Mouse (Mus musculus) forebrain, embryonic 14.5 days (tissue): ENCODE data around the gene Dlat. TPM values are rescaled to one million over a fixed set of nuclear protein-coding genes. Genes with fewer than 3 reads are reported as not detected.
A peak's percentile ranks its signal among the peaks of the same experiment; 100 is the strongest.
"Not testable (repeated sequence)": the region's sequence is repeated elsewhere in the genome, so short reads cannot be mapped to it uniquely, and the experiment has no call there.

Source experiments
- ATAC-seq: fragments of 200-750 bp; cut with Nextera tagmentation; 2 replicates; pipeline ENCODE4 v1.8.0; 2017; ENCODE audit warnings: mild to moderate bottlenecking, moderate library complexity
- DNase-seq: peaks from one replicate; pipeline ENCODE4 v3.0.0-alpha.2; 2015; ENCODE audit warnings: low spot score
- H3K27ac ChIP-seq: fragments of 300-500 bp; sonication (generic); 2 replicates; pipeline ENCODE4 v1.5.1; 2014; ENCODE audit warnings: low read depth, mild to moderate bottlenecking, control low read depth, low read length, moderate library complexity
- H3K27me3 ChIP-seq: fragments of 300-500 bp; sonication (generic); replicated peaks from 2 replicates; pipeline ENCODE4 v1.6.1; 2014; ENCODE audit warnings: low read length, control low read depth, mixed read lengths; ENCODE audit not compliant: control insufficient read depth, insufficient read depth
- H3K36me3 ChIP-seq: fragments of 300-500 bp; sonication (generic); 2 replicates; pipeline ENCODE4 v1.6.1; 2014; ENCODE audit warnings: low read length, control low read depth; ENCODE audit not compliant: control insufficient read depth, insufficient read depth
- H3K4me1 ChIP-seq: fragments of 300-500 bp; sonication (generic); 2 replicates; pipeline ENCODE4 v1.6.1; 2014; ENCODE audit warnings: antibody characterized with exemption, low read length, control low read depth; ENCODE audit not compliant: control insufficient read depth, insufficient read depth
- H3K4me2 ChIP-seq: fragments of 300-500 bp; sonication (generic); 2 replicates; pipeline ENCODE4 v1.6.1; 2014; ENCODE audit warnings: mild to moderate bottlenecking, control low read depth, low read length
- H3K4me3 ChIP-seq: fragments of 300-500 bp; sonication (generic); 2 replicates; pipeline ENCODE4 v1.5.1; 2014; ENCODE audit warnings: low read depth, low read length, control low read depth
- H3K9ac ChIP-seq: fragments of 300-500 bp; sonication (generic); 2 replicates; pipeline ENCODE4 v1.6.1; 2014; ENCODE audit warnings: mild to moderate bottlenecking, low read length, control low read depth, moderate library complexity
- H3K9me3 ChIP-seq: fragments of 300-500 bp; sonication (generic); replicated peaks from 2 replicates; pipeline ENCODE4 v1.6.1; 2016; ENCODE audit warnings: low read length, control low read depth, mixed read lengths; ENCODE audit not compliant: control insufficient read depth
- WGBS: fragments of 180-500 bp; shearing (Covaris S2); extraction: QIAGEN DNeasy Blood & Tissue Kit; methylation state at CpG from one replicate; pipeline ENCODE4 v1.1.7; 2014; 5-methylcytosine and 5-hydroxymethylcytosine counted together
- polyA plus RNA-seq: library from polyadenylated mRNA; unstranded; fragments of >200 nt; fragmentation: Nextera tagmentation; extraction: Ambion mirVana; gene quantifications from 2 replicates; pipeline ENCODE4 v1.2.1, GENCODE M21; 2014

Gene Dlat
- polyA plus RNA-seq, 1 experiment from 2014 or later: 50.9 TPM

DNA sequence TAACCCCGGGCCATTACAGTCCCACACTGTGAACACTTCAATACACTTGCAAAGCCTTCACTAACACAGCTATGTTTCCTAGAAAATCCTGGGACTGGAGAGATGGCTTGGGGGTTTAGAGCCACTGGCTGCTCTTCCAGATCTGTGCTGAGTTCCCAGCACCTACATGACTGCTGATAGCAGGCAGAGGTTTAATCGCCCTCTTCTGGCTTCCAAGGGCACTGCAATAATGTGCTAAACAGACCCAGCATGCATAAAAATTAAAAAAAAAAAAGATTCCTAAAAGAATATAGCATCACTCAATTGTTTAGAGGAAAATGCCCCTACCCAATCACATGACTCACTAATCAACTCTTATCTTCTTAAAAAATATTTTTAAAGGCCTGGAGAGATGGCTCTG is 26.5 kb downstream of the Dlat start:
- Histone ChIP-seq H3K36me3 (peaks cover 41% of the 10 kb centered on the region), H3K4me1 (no peaks in the 10 kb centered on the region), H3K9ac (no peak overlapping the region), H3K9me3 (no peaks in the 10 kb centered on the region), H3K27me3 (no peaks in the 10 kb centered on the region), H3K4me3 (no peak overlapping the region), H3K27ac (no peak overlapping the region), H3K4me2 (no peak overlapping the region)
- WGBS: 63% methylated on average over 2 of the region's 2 CpGs
- no peak for ATAC-seq
- peak; percentile 4 for DNase-seq

DNA sequence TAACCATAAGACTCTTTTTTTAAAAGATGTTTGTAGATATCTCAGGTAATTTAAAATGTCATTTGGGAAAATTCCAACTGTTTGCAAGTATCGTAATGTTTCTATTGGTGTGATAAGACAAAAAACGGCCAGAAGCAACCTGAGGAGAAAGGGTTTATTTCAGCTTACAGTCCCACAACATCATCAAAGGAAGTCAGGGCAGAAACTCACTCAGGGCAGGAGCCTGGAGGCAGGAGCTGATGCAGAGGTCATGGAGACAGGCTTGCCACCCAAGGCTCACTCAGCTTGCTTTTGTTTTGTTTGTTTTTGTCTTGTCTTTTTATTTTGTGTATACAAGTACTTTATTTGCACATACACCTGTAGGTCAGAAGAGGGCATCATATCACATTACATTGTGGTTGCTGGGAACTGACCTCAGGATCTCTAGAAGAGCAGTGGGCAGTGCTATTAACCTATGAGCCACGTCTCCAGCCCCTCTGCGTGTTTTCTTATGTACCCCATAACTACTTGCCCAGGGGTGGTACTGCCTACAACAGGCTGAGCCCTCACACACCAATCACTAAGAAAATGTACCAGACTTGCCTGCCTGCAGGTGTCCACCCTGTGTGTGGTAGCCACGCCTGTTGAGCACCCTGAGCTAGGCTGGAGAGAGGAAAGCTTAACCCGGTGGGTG is 27.4 kb downstream of the Dlat start:
- Histone ChIP-seq H3K9me3 (no peaks in the 10 kb centered on the region), H3K4me3 (no peak overlapping the region), H3K27me3 (no peaks in the 10 kb centered on the region), H3K36me3 (peaks cover 34% of the 10 kb centered on the region), H3K4me1 (no peaks in the 10 kb centered on the region), H3K9ac (no peak overlapping the region), H3K4me2 (no peak overlapping the region), H3K27ac (no peak overlapping the region)
- DNase-seq: no peak
- WGBS: 85% methylated on average over 6 of the region's 6 CpGs
- ATAC-seq: no peak

DNA sequence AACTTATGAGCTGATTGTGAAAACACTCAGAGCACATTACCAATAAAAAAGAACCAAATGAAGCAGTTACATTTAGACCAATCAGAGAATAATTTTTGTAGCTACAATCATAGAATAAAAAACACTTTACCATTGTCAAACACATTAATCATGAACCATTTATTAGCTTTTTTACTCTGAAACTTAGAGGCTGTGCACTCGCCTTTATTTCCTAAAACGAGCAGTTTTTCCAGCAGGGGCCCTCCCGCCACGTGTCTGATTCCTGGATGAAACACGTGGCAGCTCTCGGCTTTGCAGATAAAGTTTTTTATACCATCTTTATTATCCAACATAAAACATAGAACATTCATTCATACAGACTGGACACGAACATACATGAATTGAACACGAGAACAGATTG is 28.7 kb downstream of the Dlat start:
- not testable (repeated sequence) for H3K4me1 ChIP-seq, H3K27ac ChIP-seq, H3K27me3 ChIP-seq, H3K4me3 ChIP-seq, ATAC-seq, DNase-seq, H3K9me3 ChIP-seq, H3K4me2 ChIP-seq, H3K9ac ChIP-seq
- whole genome bisulfite sequencing: 75% methylated on average over 6 of the region's 8 CpGs
- H3K36me3 ChIP-seq: peaks cover 24% of the 10 kb centered on the region

DNA sequence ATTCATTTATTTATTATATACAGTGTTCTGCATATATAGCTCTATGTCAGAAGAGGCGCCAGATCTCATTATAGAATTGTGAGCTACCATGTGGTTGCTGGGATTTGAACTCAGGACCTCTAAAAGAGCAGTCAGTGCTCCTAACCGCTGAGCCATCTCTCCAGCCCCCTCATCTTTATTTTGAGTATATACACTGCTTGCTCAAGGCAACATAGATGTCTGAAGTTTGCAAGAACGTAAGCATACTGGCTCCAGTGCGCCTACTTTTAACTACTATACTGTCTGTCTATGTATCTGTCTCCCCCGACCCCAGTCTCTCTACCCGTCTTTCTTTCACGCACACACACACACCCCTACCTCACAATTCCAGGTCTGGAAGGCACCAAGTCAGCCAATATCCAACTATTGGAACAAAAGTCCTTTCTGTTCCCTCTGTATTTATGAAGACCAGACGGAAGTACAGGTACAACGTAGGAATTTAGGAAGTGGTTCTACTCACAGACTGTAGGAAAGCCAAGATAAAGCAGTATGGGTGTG is 41.7 kb downstream of the Dlat start:
- no peaks in the 10 kb centered on the region for H3K9me3 ChIP-seq
- 65% methylated on average over 9 of the region's 9 CpGs for WGBS
- H3K27me3 ChIP-seq: no peaks in the 10 kb centered on the region
- peaks cover 24% of the 10 kb centered on the region for H3K36me3 ChIP-seq
- H3K9ac ChIP-seq: no peak overlapping the region
- peaks cover 8% of the 10 kb centered on the region for H3K4me1 ChIP-seq
- peak overlapping the region; percentile 98 for H3K4me3 ChIP-seq
- ATAC-seq (0 out of 2 replicates have a peak, but pooled peaks have one; percentile 6), DNase-seq (no peak)
- no peak overlapping the region for H3K27ac ChIP-seq
- H3K4me2 ChIP-seq: peak overlapping the region; percentile 88

DNA sequence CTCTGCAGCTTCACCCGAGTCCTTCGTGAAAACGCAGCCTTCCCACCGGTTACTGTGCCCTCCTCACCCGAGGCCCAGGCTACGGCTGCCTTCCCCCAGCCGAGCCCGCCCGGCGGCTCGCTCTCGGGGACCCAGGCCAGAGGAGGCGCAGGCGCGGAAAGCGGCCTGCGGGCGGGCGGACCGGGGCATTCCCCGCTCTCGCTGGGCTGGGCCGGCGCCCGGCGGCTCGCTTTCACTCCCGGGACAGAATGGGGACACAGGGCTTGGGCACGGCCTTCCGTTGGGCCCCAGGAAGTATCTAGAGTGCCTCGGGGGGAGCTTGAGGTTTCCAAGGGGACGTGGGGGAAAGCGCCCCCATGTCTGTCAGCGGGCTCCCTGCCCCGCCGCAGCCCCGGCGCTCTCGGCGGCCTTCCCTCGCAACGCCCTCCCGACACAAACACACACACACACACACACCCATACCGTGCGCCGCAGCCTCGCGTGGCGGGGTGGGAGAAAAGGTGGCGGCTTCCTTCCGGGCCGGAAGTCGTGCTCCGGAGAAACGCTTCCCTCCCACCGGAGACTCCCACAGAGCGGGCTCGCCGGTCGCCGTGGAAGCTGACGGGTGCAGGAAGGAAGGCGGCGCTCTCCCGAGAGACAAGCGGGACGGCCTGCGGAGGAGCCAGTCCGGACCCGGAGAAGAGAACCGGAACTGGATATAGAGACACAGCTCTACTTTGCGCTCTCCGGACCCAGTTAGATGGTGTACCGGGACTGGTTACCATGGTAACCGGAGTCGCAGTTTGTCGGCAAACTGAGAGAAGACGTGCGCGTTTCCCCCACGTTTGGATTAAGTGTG is 42.6 kb downstream of the Dlat start, which contains the start of the genes Pih1d2 and Nkapd1:
Pih1d2 (plus strand) TSS at position 556 of the 838 bp plus-strand sequence.
Nkapd1 (minus strand) TSS at position 699 of the 838 bp plus-strand sequence.
- peaks cover 8% of the 10 kb centered on the region for H3K4me1 ChIP-seq
- H3K4me2 ChIP-seq: peak within 1 kb of the TSS; percentile 88
- no peaks in the 10 kb centered on the region for H3K9me3 ChIP-seq
- peak within 1 kb of the TSS; percentile 89 for H3K27ac ChIP-seq
- H3K36me3 ChIP-seq: peaks cover 26% of the 10 kb centered on the region
- ATAC-seq (peak; percentile 95), DNase-seq (peak; percentile 95)
- WGBS: under 1% methylated on average over 76 of the region's 81 CpGs
- H3K27me3 ChIP-seq: no peaks in the 10 kb centered on the region
- peak within 1 kb of the TSS; percentile 92 for H3K9ac ChIP-seq
- H3K4me3 ChIP-seq: peak within 1 kb of the TSS; percentile 98

DNA sequence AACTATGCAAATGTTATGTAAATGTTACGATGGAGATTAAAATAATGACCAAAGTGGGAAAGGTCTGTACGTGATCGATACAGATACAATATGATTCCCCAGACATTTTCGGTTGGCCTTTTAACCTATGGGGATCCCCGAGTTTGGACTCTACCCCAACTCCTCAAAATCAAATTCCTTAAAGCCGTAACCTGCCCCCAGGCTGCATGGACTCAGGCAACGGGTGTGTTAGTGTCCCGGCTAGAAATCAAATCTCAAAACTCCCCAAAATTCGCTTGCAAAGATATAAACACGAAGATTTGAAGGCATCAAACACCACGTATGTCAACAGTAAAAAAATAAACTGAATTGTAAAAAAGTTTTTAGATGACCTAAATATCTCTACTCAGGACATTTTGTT is 43.4 kb downstream of the Dlat start:
- no peaks in the 10 kb centered on the region for H3K27me3 ChIP-seq

DNA sequence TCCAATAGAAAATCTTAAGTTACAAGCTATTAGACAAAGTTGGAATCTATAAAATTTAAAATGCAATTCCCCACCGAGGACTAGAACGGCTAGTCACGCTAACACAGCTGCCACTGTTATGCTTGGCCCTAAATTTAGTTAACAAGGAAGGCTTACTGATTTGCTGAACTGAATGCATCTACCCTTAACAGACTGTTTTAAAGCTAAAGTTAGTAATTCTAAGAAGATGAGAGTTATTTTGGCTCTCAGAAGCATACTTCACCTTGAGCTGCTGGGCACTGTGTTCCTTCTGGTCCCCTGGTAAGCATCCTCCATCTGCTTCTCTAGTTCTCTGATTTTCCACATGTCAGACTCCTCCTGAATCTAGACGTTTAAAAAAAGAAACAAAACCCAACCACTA is 47.5 kb downstream of the Dlat start:
- ATAC-seq (no peak), DNase-seq (no peak)
- Histone ChIP-seq H3K4me3 (no peak overlapping the region), H3K9ac (no peak overlapping the region), H3K27me3 (no peaks in the 10 kb centered on the region), H3K4me1 (peaks cover 8% of the 10 kb centered on the region), H3K4me2 (no peak overlapping the region), H3K9me3 (no peaks in the 10 kb centered on the region), H3K36me3 (peaks cover 66% of the 10 kb centered on the region), H3K27ac (no peak overlapping the region)
- WGBS: 87% methylated on average over 4 of the region's 4 CpGs

More for the DNA sequence above, 43.4 kb downstream of the Dlat start:
- peak overlapping the region; percentile 92 for H3K9ac ChIP-seq
- 40% methylated on average over 11 of the region's 11 CpGs for WGBS
- H3K4me1 ChIP-seq: peaks cover 8% of the 10 kb centered on the region
- H3K9me3 ChIP-seq: no peaks in the 10 kb centered on the region
- no peak for DNase-seq
- H3K4me3 ChIP-seq: peak overlapping the region; percentile 98
- H3K4me2 ChIP-seq: peak overlapping the region; percentile 88
- no peak overlapping the region for H3K27ac ChIP-seq
- ATAC-seq: no peak
- H3K36me3 ChIP-seq: peaks cover 33% of the 10 kb centered on the region

DNA sequence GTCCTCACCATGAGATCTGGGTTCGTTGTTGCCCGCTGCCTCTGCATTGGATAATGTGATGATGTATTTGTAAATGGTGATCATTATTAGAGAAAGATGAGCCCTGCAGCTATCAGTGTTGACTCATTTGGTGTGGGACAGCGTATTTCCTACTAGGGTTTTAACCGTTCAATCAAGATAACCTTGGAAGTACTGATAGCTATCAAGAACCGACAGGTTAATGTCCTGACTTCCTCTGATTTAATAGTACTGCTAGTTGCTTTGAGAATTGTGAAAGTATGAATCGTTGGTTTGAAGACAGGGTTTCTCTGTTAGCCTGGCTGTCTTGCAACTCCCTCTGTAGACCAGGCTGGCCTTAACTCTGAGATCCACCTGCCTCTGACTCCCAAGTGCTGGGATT is 55.2 kb downstream of the Dlat start:
- Histone ChIP-seq H3K9ac (peak overlapping the region; percentile 85), H3K27ac (no peak overlapping the region), H3K4me3 (peak overlapping the region; percentile 67), H3K36me3 (peaks cover 45% of the 10 kb centered on the region), H3K27me3 (no peaks in the 10 kb centered on the region), H3K4me2 (peak overlapping the region; percentile 95), H3K4me1 (peaks cover 18% of the 10 kb centered on the region), H3K9me3 (no peaks in the 10 kb centered on the region)
- ATAC-seq (no peak), DNase-seq (no peak)
- WGBS: 3% methylated on average over 6 of the region's 6 CpGs
